Mouse (Mus musculus) thymus, adult 2 months (tissue): ENCODE measurements at regions not wholly inside any gene's neighbourhood (a gene's known extent, or its start where the extent isn't known, plus 50 kb on each side); places are given as distances from the start of the nearest gene placed in this dataset.

ENCODE experiments used
- DNase-seq: peaks from one replicate; pipeline ENCODE4 v3.0.0; 2021
- H3K27ac ChIP-seq: fragments of 200-500 bp; 2 replicates; pipeline ENCODE4 v1.5.1; 2012; ENCODE audit warnings: low read length, control low read depth; ENCODE audit not compliant: control insufficient read depth, insufficient read depth
- H3K27me3 ChIP-seq: fragments of 200-500 bp; 2 replicates; pipeline ENCODE4 v1.6.1; 2012; ENCODE audit warnings: mild to moderate bottlenecking, low read length, moderate library complexity, mixed read lengths; ENCODE audit not compliant: control insufficient read depth, insufficient read depth
- H3K36me3 ChIP-seq: fragments of 200-500 bp; 2 replicates; pipeline ENCODE4 v1.6.1; 2012; ENCODE audit warnings: mild to moderate bottlenecking, low read length, moderate library complexity; ENCODE audit not compliant: control insufficient read depth, insufficient read depth
- H3K4me1 ChIP-seq: fragments of 200-500 bp; replicated peaks from 2 replicates; pipeline ENCODE4 v1.6.1; 2012; ENCODE audit warnings: low read length; ENCODE audit not compliant: control insufficient read depth, insufficient read depth
- H3K4me3 ChIP-seq: fragments of 200-500 bp; 2 replicates; pipeline ENCODE4 v1.5.1; 2012; ENCODE audit warnings: mild to moderate bottlenecking, low read length, control low read depth, moderate library complexity; ENCODE audit not compliant: control insufficient read depth, insufficient read depth
- CTCF ChIP-seq: fragments of 200-500 bp; IDR thresholded peaks from 2 replicates; pipeline ENCODE4 v1.5.1; 2012; ENCODE audit warnings: mild to moderate bottlenecking, control low read depth, low read length, moderate library complexity, borderline replicate concordance; ENCODE audit not compliant: control insufficient read depth, poor library complexity, insufficient read depth; ENCODE audit errors: extremely low read depth
- POLR2A ChIP-seq: fragments of 200-500 bp; IDR thresholded peaks from 2 replicates; pipeline ENCODE4 v1.6.1; 2012; ENCODE audit warnings: mild to moderate bottlenecking, low read length, control low read depth, moderate library complexity; ENCODE audit not compliant: control insufficient read depth, poor library complexity, insufficient read depth; ENCODE audit errors: extremely low read depth
- WGBS: fragments of 180-500 bp; shearing (Covaris S2); methylation state at CpG from one replicate; pipeline ENCODE4 v1.1.7; 2018; 5-methylcytosine and 5-hydroxymethylcytosine counted together

- no peak overlapping the region for H3K4me3 ChIP-seq
- TF ChIP-seq POLR2A (no peak), CTCF (no peak)
- no peaks in the 10 kb centered on the region for H3K27me3 ChIP-seq
- no peaks in the 10 kb centered on the region for H3K4me1 ChIP-seq
- 93% methylated on average over 4 of the region's 4 CpGs for WGBS
- H3K27ac ChIP-seq = no peak overlapping the region
- no peak for DNase-seq
- H3K36me3 ChIP-seq = no peaks in the 10 kb centered on the region
Measured at GRCm38 (mm10) chr10:8983347-8983746, 97.5 kb upstream of the Sash1 start.

- H3K27ac ChIP-seq = no peak overlapping the region
- H3K4me3 ChIP-seq = no peak overlapping the region
- H3K27me3 ChIP-seq = no peaks in the 10 kb centered on the region
- no peaks in the 10 kb centered on the region for H3K36me3 ChIP-seq
- no peak for DNase-seq
- TF ChIP-seq POLR2A = no peak
- TF ChIP-seq CTCF = no peak
- no peaks in the 10 kb centered on the region for H3K4me1 ChIP-seq
- WGBS = 76% methylated on average over 1 of the region's 1 CpGs
Measured at GRCm38 (mm10) chr10:8980568-8980967, 94.7 kb upstream of the Sash1 start.

GRCm38 (mm10) chr10:8978595-8978994, 92.7 kb upstream of the Sash1 start:
- TF ChIP-seq POLR2A (no peak), CTCF (no peak)
- Histone ChIP-seq H3K36me3 (no peaks in the 10 kb centered on the region), H3K4me3 (no peak overlapping the region), H3K27ac (no peak overlapping the region), H3K27me3 (no peaks in the 10 kb centered on the region), H3K4me1 (no peaks in the 10 kb centered on the region)
- no peak for DNase-seq
- 95% methylated on average over 3 of the region's 3 CpGs for WGBS

- Histone ChIP-seq H3K4me1 (no peaks in the 10 kb centered on the region; the same call in 1 of the 2 replicates), H3K27me3 (no peaks in the 10 kb centered on the region), H3K4me3 (no peak overlapping the region), H3K27ac (no peak overlapping the region), H3K36me3 (no peaks in the 10 kb centered on the region)
- DNase-seq = peak; percentile 8
- TF ChIP-seq CTCF (no peak), POLR2A (no peak)
- WGBS = 8% methylated on average over 1 of the region's 1 CpGs
Measured at GRCm38 (mm10) chr10:8973934-8974333, 88.1 kb upstream of the Sash1 start.

- Histone ChIP-seq H3K27ac (peak overlapping the region; percentile 30; the same call in 1 of the 2 replicates), H3K27me3 (no peaks in the 10 kb centered on the region), H3K4me3 (no peak overlapping the region), H3K36me3 (no peaks in the 10 kb centered on the region), H3K4me1 (no peaks in the 10 kb centered on the region; the same call in 1 of the 2 replicates)
- TF ChIP-seq CTCF = no peak
- TF ChIP-seq POLR2A = no peak
- DNase-seq = no peak
- 89% methylated on average over 8 of the region's 8 CpGs for WGBS
Measured at GRCm38 (mm10) chr10:8972789-8973551, 87.1 kb upstream of the Sash1 start.

- H3K36me3 ChIP-seq = no peaks in the 10 kb centered on the region
- 94% methylated on average over 3 of the region's 3 CpGs for WGBS
Measured at GRCm38 (mm10) chr10:8970807-8971206, 84.9 kb upstream of the Sash1 start.

More at GRCm38 (mm10) chr10:8970807-8971206, 84.9 kb upstream of the Sash1 start:
- Histone ChIP-seq H3K27ac (no peak overlapping the region), H3K4me3 (no peak overlapping the region), H3K27me3 (no peaks in the 10 kb centered on the region), H3K4me1 (no peaks in the 10 kb centered on the region; the same call in 1 of the 2 replicates)
- no peak for DNase-seq
- TF ChIP-seq POLR2A (no peak), CTCF (no peak)
